Mouse (Mus musculus) stomach, embryonic 14.5 days (tissue): ENCODE results near the gene Clic6. TPM values are rescaled to one million over a fixed set of nuclear protein-coding genes. Genes with fewer than 3 reads are reported as not detected.

Experiments
- ATAC-seq: fragments of 200-750 bp; cut with Nextera tagmentation; 2 replicates; pipeline ENCODE4 v1.8.0; 2017; ENCODE audit warnings: low read depth, moderate TSS enrichment; ENCODE audit not compliant: insufficient number of reproducible peaks, insufficient read depth, low FRiP score
- H3K27ac ChIP-seq: fragments of 300-500 bp; sonication (generic); 2 replicates; pipeline ENCODE4 v1.5.1; 2014; ENCODE audit warnings: mild to moderate bottlenecking, low read length, moderate library complexity, mixed read lengths
- H3K27me3 ChIP-seq: fragments of 300-500 bp; sonication (generic); 2 replicates; pipeline ENCODE4 v1.6.1; 2014; ENCODE audit warnings: low read length, control low read depth, mixed read lengths; ENCODE audit not compliant: control insufficient read depth, insufficient read depth
- H3K36me3 ChIP-seq: fragments of 300-500 bp; sonication (generic); 2 replicates; pipeline ENCODE4 v1.6.1; 2014; ENCODE audit warnings: mild to moderate bottlenecking, control low read depth, low read length, moderate library complexity, mixed read lengths; ENCODE audit not compliant: control insufficient read depth, insufficient read depth
- H3K4me1 ChIP-seq: fragments of 300-500 bp; sonication (generic); 2 replicates; pipeline ENCODE4 v1.6.1; 2014; ENCODE audit warnings: low read length, control low read depth, mixed read lengths; ENCODE audit not compliant: control insufficient read depth, insufficient read depth
- H3K4me2 ChIP-seq: fragments of 300-500 bp; sonication (generic); replicated peaks from 2 replicates; pipeline ENCODE4 v1.6.1; 2014; ENCODE audit warnings: low read depth, low read length, control low read depth
- H3K4me3 ChIP-seq: fragments of 300-500 bp; sonication (generic); 2 replicates; pipeline ENCODE4 v1.5.1; 2014; ENCODE audit warnings: low read depth, low read length, control low read depth
- H3K9ac ChIP-seq: fragments of 300-500 bp; sonication (generic); replicated peaks from 2 replicates; pipeline ENCODE4 v1.6.1; 2014; ENCODE audit warnings: low read depth, mild to moderate bottlenecking, control low read depth, low read length, moderate library complexity, mixed read lengths
- H3K9me3 ChIP-seq: fragments of 300-500 bp; sonication (generic); 2 replicates; pipeline ENCODE4 v1.6.1; 2016; ENCODE audit warnings: low read depth, low read length, control low read depth; ENCODE audit not compliant: control insufficient read depth
- WGBS: fragments of 180-500 bp; shearing (Covaris S2); extraction: QIAGEN DNeasy Blood & Tissue Kit; methylation state at CpG from one replicate; pipeline ENCODE4 v1.1.7; 2014; 5-methylcytosine and 5-hydroxymethylcytosine counted together
- polyA plus RNA-seq: library from polyadenylated mRNA; unstranded; fragments of >200 nt; fragmentation: Nextera tagmentation; extraction: Ambion mirVana; gene quantifications from 2 replicates; pipeline ENCODE4 v1.2.1, GENCODE M21; 2014

Gene Clic6
- polyA plus RNA-seq, 1 experiment from 2014 or later: 9.2 TPM

DNA sequence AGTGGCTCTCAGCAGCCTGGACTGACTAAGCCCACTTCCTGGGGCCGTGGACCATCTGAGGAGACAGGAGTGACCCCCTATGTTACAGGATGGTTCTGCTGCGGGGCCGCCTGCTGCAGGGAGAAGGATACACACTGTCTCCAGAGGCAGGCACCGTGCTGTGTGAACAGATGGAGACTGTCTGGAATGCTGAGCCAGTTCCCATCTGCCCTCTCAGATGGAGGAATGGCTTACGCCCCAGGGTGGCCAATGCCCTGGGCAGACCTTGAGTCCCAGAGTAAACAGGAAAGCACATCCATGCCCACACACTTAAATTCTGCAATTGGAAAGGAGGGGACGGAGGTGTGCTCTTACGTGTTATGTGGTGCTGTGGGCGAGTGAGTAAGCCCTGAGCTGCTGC lies 35.2 kb upstream of the Clic6 start:
- Histone ChIP-seq H3K36me3 (no peaks in the 10 kb centered on the region), H3K4me2 (no peak overlapping the region), H3K9ac (no peak overlapping the region), H3K27ac (no peak overlapping the region), H3K4me1 (0 out of 2 replicates have a peak, but pooled peaks cover 4% of the 10 kb centered on the region), H3K9me3 (no peaks in the 10 kb centered on the region), H3K27me3 (no peaks in the 10 kb centered on the region), H3K4me3 (no peak overlapping the region)
- 89% methylated on average over 8 of the region's 8 CpGs for WGBS
- no peak for ATAC-seq

DNA sequence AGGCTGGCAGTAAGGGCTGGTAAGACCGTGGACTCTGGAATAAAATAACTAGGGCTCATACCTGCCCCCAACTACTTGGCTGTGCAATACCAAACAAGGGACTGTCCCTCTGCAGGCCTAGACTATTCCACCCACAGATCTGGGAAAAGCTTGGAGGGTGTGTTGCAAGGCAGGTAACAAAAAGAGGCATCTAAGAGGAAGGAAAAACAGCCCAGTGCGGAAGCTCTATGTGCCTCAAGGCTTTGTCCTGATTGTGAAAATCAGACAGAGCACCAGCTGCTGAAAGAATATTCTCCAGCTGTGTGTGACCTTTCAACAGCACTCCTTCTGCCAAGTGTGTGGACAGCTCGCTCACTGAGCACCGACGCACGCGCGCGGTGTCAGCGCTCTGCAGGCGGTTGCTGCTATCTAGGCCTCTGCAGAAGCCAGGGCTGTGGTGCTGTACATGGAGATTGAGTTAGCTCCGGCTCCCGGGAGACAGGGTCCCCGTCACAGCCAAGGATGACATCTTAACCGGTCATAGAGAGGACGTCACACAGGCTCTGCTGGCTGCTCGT lies 33.9 kb upstream of the Clic6 start:
- 94% methylated on average over 17 of the region's 17 CpGs for WGBS

DNA sequence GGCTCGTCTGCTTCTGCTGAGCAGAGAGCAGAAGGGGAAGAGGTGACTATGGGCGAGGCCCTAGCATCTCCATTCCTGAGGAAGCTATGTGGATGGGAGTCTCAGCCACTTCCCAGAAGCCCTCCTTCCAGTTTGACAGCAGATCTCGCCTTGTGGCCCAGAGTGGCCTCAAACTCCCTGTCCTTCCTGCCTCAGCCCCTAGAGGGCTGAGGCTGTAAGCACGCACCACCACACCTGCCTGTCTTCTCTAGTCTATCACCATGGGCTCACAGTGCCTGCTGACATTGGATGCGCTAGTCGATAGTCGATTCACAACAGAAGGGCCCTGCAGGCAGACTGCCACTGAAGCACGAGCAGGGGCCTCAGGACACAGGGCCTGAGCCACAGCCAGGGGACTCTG lies 32.9 kb upstream of the Clic6 start:
- no peaks in the 10 kb centered on the region for H3K9me3 ChIP-seq
- H3K4me3 ChIP-seq: no peak overlapping the region
- H3K4me1 ChIP-seq: 0 out of 2 replicates have a peak, but pooled peaks cover 4% of the 10 kb centered on the region
- H3K9ac ChIP-seq: no peak overlapping the region
- no peak overlapping the region for H3K27ac ChIP-seq
- 52% methylated on average over 8 of the region's 8 CpGs for WGBS
- H3K27me3 ChIP-seq: no peaks in the 10 kb centered on the region
- H3K36me3 ChIP-seq: no peaks in the 10 kb centered on the region
- ATAC-seq: no peak
- no peak overlapping the region for H3K4me2 ChIP-seq

More for the DNA sequence above, 33.9 kb upstream of the Clic6 start:
- Histone ChIP-seq H3K4me3 (no peak overlapping the region), H3K9ac (no peak overlapping the region), H3K27me3 (no peaks in the 10 kb centered on the region), H3K4me1 (0 out of 2 replicates have a peak, but pooled peaks cover 4% of the 10 kb centered on the region), H3K36me3 (no peaks in the 10 kb centered on the region), H3K4me2 (no peak overlapping the region), H3K27ac (no peak overlapping the region), H3K9me3 (no peaks in the 10 kb centered on the region)
- ATAC-seq: no peak

DNA sequence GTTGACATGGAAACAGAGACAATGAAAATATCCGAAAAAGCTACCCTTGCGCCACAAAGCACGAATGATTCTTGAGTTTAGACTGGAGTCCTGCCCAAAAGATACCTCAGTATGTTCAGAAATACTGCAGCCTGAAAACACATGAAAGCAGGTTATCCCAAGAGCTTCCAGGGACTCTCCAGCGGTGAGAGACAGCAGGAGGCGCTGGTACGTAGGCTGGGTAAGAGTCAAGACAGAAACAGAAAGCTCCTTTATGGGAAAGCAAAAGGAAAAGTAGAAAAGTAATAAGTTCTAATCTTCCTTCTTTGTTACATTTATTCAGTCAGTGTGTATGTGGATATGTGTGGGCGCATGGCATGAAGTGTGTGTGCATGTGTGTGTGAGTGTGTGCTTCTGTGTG lies 31.5 kb upstream of the Clic6 start:
- H3K4me2 ChIP-seq: no peak overlapping the region
- H3K4me1 ChIP-seq: 0 out of 2 replicates have a peak, but pooled peaks cover 4% of the 10 kb centered on the region
- ATAC-seq: no peak
- H3K9ac ChIP-seq: no peak overlapping the region
- H3K27ac ChIP-seq: no peak overlapping the region
- H3K27me3 ChIP-seq: no peaks in the 10 kb centered on the region
- 88% methylated on average over 7 of the region's 7 CpGs for WGBS
- H3K36me3 ChIP-seq: no peaks in the 10 kb centered on the region
- H3K4me3 ChIP-seq: no peak overlapping the region
- no peaks in the 10 kb centered on the region for H3K9me3 ChIP-seq

DNA sequence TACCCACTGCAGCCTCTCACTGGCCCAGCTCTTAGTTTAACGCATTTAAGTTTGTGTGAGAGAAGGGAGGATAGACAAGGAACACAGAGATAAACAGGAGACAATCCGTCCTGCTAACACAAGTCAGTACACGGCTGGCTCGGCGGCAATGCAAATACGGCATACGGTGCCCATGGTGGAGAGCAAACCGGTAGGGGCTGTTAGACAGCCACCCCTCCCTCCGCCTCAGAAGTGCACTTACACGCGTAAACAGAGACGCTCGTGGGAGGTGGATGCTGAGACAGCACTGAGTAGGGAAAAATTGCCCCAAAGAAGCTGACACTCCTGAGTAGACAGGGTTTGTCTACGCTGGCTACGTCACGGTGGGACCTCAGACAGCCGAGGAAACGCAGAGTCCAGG lies 31.0 kb upstream of the Clic6 start:
- Histone ChIP-seq H3K4me3 (no peak overlapping the region), H3K4me2 (no peak overlapping the region), H3K4me1 (0 out of 2 replicates have a peak, but pooled peaks cover 4% of the 10 kb centered on the region), H3K27me3 (no peaks in the 10 kb centered on the region), H3K36me3 (no peaks in the 10 kb centered on the region), H3K27ac (no peak overlapping the region), H3K9me3 (no peaks in the 10 kb centered on the region), H3K9ac (no peak overlapping the region)
- ATAC-seq: no peak
- WGBS: 62% methylated on average over 18 of the region's 18 CpGs

DNA sequence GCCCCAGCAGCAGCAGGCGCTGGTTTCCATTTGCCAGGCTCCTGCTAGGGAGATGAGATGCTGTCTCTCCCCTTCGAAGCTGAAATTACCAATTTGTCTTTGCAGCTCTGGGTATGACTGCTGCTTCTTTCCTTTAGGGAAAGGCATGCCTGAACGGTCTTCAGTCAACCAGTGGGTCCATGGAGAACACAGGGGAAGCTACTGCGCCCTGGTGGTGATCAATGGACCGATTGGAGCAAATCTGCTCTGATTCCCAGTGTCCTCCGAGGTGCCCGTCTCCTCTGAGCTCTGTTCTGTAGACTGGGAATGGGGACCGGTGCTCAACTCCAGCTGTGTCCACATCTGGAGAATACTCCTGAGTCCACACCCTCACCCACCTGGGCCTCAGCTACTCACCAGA lies 30.0 kb upstream of the Clic6 start:
- Histone ChIP-seq H3K27me3 (no peaks in the 10 kb centered on the region), H3K36me3 (no peaks in the 10 kb centered on the region), H3K4me1 (0 out of 2 replicates have a peak, but pooled peaks cover 4% of the 10 kb centered on the region), H3K4me2 (no peak overlapping the region), H3K27ac (no peak overlapping the region), H3K9ac (no peak overlapping the region), H3K4me3 (no peak overlapping the region), H3K9me3 (no peaks in the 10 kb centered on the region)
- ATAC-seq: no peak
- WGBS: 67% methylated on average over 8 of the region's 8 CpGs

DNA sequence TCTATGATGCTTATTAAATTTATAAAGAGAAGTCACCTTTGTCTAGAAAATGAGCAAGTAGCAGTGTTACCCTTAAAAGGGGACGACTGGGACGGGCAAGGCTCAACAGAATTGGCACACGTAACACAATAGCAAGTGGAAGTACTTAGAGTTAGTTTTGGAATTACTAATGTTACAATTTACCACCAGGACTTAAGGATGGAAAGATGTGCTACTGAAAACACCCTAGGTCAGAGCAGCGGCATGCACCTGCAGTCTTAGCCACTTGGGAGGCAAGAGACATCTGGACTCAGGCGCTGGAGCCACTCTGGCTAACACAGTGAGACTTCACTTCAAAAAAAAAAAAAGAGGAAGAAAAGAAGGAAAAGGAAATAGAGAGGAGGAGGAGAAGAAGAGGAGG lies 29.6 kb upstream of the Clic6 start:
- no peak overlapping the region for H3K4me3 ChIP-seq
- H3K9ac ChIP-seq: no peak overlapping the region
- WGBS: 77% methylated on average over 5 of the region's 5 CpGs
- 0 out of 2 replicates have a peak, but pooled peaks cover 4% of the 10 kb centered on the region for H3K4me1 ChIP-seq
- H3K27ac ChIP-seq: no peak overlapping the region
- no peak for ATAC-seq
- no peak overlapping the region for H3K4me2 ChIP-seq
- no peaks in the 10 kb centered on the region for H3K36me3 ChIP-seq
- H3K27me3 ChIP-seq: no peaks in the 10 kb centered on the region
- no peaks in the 10 kb centered on the region for H3K9me3 ChIP-seq

DNA sequence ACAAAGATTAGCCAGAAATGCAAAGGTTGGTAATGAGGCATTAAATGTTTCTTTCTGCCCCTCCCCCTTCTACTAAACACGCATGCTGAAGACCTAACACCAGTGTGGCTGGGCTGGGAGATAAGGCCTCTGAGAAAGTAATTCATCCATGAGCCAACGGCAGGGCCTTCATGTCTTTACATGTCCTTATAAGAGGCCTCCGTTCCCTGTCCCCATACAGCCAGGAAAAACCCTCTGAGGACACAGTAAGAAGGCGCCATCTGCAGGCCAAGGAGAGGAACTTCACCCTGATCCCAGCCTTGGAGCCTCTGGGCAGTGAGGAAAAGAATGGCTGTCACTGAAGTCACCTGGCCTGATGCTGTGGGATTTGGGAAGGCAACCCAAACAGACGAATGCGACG lies 27.9 kb upstream of the Clic6 start:
- H3K27ac ChIP-seq: no peak overlapping the region
- 27% methylated on average over 7 of the region's 7 CpGs for WGBS
- H3K4me3 ChIP-seq: no peak overlapping the region
- H3K36me3 ChIP-seq: no peaks in the 10 kb centered on the region
- 0 out of 2 replicates have a peak, but pooled peaks cover 4% of the 10 kb centered on the region for H3K4me1 ChIP-seq
- no peaks in the 10 kb centered on the region for H3K9me3 ChIP-seq
- no peaks in the 10 kb centered on the region for H3K27me3 ChIP-seq
- no peak overlapping the region for H3K9ac ChIP-seq
- ATAC-seq: no peak
- no peak overlapping the region for H3K4me2 ChIP-seq

DNA sequence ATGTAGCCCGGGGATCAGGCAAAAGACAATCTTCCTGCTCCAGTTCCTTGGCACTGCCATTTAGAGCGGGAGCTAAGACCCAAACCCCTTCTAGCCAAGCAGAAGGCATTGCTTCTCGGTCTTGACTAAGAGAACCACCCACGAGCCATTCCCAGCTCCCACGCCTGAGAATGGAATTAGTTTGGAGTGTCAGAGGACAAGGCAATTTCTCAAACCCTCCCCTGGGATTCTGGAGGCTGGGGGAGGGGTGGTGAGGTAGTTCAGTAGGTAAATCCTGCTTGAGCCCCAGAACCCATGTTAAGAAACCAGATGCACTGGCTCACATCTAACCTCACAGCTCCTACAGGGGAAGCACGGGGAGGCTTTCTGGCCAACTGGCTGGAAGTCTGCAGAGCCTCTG lies 24.1 kb upstream of the Clic6 start:
- Histone ChIP-seq H3K36me3 (no peaks in the 10 kb centered on the region), H3K4me1 (peaks cover 11% of the 10 kb centered on the region), H3K9ac (no peak overlapping the region), H3K27me3 (no peaks in the 10 kb centered on the region), H3K27ac (no peak overlapping the region), H3K4me2 (no peak overlapping the region), H3K4me3 (no peak overlapping the region), H3K9me3 (no peaks in the 10 kb centered on the region)
- WGBS: 64% methylated on average over 6 of the region's 6 CpGs
- ATAC-seq: no peak
